Mouse (Mus musculus): ENCODE measurements at regions not wholly inside any gene's neighbourhood (a gene's known extent, or its start where the extent isn't known, plus 50 kb on each side); places are given as distances from the start of the nearest gene placed in this dataset.
A peak's percentile ranks its signal among the peaks of the same experiment; 100 is the strongest.

DNA sequence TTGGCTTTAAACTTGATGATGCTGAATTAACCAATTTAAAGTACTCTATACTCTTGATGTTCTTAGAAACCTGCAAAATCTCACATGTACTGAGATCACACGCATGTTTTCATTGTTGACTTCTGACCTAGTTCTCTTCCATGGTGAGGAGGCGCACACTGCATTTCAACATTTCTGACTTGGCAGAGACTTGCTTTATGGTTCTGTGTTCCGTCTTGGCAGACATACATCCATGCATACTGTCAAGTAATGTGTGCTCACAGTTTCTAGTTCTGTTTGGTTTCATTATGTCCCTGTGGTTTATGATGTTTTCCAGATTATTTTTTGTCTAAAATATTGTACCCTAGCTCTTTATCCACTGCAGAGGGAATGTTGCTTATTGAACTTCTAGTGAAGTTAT lies 198.5 kb downstream of the Gm11077 start:
- DNase-seq (ENCODE audit: extremely low spot score), result no peak

DNA sequence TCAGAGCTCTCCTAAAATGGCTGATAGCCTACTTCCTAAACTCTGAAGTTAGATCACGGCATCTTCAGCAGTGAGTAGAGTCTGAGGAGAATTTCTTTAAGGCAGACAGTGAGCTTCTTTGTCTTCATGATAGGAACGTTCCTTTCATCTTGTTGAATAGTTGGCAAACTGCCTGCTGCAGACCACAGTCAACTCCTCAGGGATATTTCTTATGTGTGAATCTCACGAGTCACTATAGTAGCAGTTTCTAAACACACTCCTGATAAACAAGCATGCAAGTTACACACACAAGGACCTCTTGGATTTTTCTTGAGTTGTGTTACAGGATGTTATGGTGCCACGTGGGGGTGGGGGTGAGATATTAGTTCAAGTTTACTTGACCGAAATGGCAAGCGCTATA lies 205.2 kb downstream of the Gm11077 start:
- DNase-seq (ENCODE audit: extremely low spot score), result no peak

DNA sequence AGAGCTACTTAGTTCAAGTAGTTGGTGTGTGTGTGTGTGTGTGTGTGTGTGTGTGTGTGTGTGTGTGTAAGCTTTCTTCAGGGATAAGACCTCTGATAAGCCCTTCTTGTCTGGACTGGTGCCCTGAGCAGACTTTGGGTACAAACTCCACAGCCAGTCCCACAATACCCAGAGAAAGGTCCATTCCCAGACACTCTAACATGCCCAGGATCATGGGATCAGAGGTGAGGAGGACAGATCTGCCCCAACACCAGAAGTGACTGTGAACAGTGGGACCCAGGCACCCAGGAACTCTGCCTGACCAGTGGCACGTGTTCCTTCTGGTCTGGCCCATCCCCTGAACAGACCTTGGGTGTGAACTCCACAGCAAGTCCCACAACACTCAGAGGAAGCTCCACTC lies 208.9 kb downstream of the Gm11077 start:
- DNase-seq (ENCODE audit: extremely low spot score), result no peak

DNA sequence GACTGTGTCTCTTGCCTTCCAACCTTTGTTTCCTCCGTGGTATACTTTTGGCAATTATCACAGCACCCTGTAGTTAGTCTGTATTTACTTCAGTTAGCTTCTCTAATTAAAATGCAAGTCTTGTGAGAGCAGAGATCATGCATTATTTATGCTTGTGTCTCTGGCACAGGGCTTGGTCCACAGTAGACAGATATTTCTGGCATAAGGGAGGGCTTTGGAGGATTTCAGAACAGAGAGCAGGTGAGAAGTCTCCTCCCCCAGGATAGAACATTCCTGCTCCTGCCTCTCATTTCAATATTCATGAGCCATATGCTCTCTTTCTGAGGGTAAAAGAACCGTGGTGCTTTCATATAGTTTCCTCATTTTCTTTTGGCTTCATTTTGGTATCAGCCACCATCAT lies 217.6 kb downstream of the Gm11077 start:
- no peak for DNase-seq (ENCODE audit: extremely low spot score)

DNA sequence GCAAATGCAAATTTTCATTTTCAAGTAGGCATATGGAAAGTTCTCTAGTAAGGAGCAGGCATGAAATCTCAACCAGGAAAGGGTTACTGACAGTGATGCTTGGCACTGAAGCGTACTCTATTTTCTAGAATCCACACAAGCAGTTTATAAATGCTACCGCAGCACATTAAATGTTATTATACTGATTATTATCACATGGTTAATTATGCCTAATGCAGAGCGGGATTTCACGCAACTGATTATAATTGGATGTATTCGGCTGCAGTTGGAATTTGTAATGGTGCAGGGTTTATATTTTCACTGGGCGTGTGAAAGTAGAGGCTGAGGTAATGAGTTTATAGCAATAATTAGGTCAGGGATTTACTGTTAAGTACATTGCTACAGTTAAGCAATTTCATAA lies 221.4 kb downstream of the Gm11077 start:
- no peak for DNase-seq (ENCODE audit: extremely low spot score)

DNA sequence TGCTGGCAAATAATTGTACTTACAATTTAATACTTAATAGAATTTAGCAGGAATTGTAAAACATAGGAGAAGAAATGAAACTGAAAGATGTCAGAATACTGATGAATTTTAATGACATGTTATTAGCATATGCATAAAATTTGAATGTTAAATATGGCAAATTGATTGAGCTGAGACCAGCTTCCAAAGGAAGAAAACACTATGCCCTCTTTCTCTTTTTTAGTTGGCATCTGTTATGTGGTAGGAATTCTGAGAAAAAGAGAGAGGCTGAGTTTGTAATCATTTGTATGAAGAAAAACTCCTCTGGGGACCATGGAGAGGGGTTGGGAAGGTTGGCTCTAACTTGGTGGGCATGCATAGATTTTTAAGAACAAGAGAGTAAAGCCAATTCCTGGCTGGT lies 224.2 kb downstream of the Gm11077 start:
- DNase-seq (ENCODE audit: extremely low spot score), result no peak

DNA sequence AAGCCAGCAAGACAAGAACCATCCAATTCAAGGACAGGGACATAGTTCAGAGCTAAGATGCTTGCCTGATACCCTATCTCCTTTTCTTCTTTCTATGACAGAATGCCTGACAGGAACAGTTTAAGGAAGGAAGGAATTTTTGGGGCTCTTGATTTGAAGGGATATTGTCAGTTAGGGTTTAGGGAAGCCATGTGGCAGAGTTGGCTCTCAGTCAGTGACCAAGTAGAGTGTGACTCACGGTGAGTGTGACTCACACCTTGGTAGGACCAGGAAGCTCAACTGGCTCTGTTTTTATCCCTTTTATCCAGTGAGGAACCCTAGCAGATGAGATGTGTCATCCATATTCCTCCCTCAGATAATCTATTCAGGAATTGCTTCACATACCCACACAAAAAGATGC lies 224.6 kb downstream of the Gm11077 start:
- no peak for DNase-seq (ENCODE audit: extremely low spot score)

DNA sequence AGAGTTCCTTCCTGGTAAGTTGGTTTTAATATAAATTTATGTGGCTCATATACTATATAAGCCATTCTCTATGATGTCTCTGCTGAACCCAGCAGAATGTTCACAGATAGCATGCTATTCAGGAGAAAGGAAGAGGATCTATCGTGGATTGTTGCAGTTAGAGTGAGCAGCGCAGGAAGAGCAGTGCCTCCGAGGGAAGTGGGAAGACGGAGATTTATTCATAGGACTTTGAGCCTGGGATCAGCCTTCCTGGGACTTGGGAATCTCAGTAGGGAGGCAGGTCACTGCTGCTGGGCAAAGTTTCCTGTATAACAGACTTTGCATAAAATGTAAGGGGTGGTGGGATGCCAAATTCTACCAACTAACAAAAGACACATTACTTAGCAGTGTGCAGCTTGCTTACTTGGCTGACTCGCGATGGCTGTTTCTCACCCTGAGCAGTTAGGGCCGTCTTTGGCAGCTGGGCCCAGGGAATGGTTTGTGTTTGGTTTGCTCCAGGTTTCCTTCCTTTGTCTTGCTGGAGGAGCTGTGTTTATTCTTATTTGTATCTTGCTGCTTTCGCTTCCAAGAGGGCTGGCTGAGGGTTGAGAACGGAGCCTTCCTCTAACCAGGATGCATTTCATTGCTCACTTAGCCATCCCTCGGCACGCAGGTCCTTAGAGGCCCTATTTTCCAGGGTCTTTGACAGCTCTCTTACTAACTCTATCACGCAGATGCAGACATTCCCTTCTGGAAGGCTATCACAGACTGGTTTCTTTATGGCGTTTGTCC lies 226.9 kb downstream of the Gm11077 start:
- no peak for DNase-seq (ENCODE audit: extremely low spot score)

DNA sequence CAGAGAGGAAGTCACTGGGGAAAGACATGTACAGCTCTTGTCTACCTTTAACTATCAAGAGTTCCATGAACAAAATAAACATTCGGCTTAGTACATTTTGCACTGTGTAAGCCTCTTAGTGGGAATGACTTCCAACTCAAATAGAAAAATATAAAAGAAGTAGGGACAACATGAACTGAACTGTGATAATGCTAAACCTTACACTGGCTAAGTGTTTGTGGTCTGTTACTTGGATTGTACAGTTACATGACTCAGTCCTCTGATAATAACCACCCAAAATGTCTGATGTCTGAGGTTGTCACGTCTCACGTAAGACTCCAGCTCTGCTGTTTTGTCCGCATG lies 227.4 kb downstream of the Gm11077 start:
- no peak for DNase-seq (ENCODE audit: extremely low spot score)

DNA sequence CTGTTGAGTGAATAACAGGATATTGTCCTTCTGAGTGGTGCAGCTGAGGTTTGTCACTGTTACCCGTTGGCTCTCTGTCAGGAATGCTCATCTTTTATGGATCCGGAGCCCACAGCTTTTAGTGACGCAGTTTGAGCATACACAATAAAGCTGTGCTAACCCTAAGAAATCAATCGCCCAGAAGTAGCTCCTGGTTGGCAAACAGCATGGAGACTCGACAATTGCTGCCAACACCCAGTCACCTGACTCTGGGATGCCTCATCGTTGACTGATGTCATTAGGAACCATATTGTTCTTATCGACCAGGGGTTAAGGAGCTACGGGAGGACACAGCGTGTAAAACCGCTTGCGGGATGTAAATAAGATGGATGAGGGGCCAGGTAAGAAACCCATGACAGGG lies 232.9 kb downstream of the Gm11077 start:
- DNase-seq (ENCODE audit: extremely low spot score), result peak; percentile 8

DNA sequence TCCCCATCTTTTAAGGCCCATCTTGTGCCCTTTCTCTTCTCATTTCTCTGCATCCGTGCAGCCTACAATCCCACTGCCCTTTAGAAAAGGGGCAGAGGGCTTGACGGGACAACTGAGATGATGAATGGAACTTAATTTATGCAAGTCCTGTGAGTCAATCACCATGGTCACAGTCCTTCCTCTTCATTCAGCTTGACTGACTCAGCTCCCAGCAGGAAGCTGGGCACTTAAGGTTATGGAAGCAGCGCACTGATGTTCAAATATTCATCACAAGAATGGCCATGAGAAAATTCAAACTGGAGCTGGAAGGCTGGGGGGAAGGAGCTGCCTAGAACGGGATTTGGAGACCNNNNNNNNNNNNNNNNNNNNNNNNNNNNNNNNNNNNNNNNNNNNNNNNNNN lies 233.5 kb downstream of the Gm11077 start:
- peak; percentile 25 for DNase-seq (ENCODE audit: extremely low spot score)

DNA sequence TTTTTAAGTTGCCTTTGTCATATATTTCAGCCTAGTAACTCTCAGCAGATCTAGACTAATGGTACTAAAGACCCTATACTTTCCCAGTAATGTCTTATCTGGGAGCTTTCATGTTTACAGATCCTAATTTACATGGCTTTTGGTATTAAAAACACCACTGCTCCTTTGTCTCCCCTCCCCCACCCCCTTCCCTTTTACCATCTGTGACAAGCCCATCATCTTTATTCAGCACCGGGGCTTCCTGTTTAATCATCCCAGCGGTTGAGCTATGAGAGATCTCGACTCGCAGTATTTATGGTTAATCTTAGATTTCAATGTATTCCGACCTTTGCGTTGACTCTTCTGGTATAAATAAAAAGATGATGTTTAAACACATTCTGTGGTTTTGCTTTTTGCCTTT lies 244.6 kb downstream of the Gm11077 start:
- no peak for DNase-seq (ENCODE audit: extremely low spot score)

DNA sequence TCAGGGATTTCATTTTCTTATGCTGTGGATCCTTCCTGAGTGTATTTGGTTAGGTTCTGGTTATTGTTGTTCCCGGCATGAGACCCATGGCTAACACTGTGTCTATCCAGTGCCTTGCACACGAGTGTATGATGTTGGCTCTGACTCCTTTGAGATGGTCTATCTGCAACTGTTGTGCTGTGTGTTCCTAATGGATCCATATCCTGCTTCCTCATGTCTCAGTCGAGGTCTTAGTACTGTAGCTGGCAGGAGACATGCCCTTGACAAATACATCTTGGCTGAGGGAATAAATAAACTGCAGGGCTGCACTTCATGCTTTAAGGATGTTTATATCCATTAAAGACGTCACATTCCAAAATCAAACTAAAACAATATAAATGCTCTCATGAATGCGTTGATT lies 247.9 kb downstream of the Gm11077 start:
- DNase-seq (ENCODE audit: extremely low spot score), result no peak

DNA sequence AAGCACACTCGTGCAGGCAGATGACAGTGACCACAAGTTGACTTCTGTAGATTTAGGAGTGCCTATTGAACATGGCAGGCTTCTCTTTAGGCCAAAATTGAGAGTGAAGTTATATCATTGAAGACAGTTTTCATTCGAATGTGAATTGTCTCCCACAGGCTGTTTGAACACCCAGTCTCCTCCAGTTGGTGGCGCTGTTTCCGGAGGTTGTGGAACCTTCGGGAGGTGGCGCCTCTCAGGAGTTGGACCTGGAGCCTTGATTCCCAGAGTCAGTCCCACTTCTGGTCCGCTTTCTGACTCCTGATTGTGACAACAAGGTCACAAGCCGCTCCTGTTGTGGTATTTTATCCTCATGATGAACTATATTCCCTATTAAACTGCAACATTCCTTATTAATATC lies 254.5 kb downstream of the Gm11077 start:
- no peak for DNase-seq (ENCODE audit: extremely low spot score)

DNA sequence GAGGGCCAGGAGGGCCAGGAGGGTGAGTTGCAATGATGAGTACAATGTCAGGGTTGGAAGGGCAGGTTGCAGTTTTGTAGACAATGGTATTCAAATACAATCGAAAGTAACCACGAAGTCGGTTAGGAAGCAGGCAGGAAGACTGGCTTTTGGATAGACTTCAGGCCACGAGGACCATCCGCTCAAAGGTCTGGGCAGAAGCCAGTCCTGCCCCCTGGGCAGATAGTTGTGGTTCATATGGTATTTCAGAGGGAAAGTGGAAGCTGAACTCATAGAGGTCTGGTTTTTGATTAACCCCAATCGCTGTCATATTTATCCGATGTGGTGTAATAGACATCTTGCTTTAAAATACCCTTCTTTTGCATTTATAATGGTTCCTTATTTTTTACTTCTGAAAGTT lies 255.2 kb downstream of the Gm11077 start:
- DNase-seq (ENCODE audit: extremely low spot score), result no peak

DNA sequence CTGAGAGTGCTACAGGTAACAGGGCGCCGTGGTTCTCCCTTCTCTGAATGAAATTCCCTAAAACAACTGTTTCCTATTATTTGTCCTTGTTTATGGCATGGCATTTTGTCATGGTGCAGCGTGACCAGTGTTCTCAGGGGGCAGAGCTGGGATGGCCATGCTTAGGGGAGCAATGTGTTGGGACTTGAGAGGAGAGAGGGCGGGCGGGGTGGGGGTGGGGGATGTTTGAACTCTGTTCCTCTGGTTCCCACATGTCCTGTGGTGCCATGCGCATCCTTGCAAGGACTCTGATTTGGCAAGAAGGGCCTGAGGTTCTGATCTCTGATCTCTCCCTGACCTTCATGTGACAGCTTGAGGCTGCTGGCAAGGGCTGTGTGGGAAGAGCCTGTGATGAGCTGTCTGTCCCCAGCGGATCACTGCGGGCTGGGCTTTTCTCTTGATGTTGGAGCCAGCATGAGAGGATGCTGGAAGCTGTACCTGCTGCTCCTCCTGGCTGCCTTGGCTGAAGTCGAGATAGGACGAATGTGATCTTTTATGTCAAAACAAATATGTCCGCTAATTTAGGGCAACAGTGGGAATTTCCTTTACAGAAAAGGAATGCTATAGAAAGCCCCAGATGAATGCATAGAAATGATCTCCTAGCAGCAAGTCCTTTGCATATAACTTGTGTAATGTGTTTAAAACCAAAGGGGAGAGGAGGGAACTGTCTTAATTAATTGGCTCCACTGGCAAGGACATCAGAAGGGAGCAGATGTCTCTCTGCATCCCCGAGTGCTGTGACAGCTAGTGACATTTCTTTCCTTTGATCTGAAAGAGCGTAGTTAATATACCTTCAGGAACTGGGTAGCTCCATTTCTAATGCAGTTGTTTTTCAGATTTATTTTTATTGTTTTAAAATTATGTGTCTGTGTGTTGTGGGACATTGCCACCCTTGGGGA lies 255.2 kb upstream of the Pde3a start:
- no peak for DNase-seq (ENCODE audit: extremely low spot score)

DNA sequence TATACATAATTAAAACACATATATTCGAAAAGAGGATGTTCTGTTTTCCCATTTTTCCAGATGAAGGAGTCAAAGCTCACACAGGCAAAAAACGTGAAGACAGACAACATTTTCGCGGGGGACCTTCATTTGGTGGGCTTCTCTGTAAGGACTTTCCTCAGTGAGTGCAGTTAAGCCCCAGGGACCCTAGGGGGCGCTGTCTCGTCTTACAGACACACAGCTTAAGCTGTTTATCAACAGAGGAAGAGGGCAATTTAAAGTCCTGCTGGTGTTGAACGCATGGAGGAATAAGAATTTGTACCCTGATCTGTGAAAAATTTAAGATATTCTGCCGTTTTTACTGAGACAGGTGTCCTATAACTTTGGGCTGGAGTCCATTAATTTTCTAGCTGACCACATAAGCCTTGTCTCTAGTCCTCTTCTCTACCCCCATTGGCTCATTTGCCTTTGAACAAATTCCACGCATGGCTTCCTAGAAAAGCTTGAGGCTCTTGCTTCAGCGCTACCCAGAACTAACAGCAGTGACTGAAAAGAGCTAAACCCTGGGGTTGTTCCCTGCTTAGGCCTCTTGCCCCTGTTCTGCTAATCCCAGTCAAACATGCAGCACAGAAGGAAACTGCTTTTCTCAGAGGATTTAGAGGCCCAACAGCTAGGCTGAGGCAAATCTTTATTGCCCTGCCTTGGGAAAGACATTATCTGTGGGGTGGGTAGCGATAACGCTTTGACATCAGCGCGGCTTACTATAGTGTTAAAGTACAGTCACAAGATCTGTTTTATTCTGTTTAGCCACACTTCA lies 253.5 kb upstream of the Pde3a start:
- DNase-seq (ENCODE audit: extremely low spot score), result peak; percentile 28

DNA sequence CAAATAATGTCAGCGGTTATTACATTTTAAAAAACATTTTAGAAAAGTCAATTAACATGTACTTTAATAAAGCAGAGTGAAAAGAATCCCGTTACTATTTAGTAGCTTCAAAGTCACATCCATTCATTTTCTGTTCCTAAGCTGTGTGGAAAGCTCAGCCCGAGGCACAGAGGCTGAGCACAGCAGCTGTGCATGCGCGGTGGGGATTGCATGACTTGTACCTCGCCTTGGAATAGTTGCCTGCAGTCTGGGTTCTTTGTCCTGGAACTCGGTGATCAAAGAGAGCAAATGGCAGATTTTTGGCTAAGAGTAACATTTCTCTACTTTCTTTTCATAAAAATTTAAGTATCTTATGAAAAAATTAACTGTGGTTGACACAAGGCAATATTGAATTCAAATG lies 251.0 kb upstream of the Pde3a start:
- no peak for DNase-seq (ENCODE audit: extremely low spot score)

DNA sequence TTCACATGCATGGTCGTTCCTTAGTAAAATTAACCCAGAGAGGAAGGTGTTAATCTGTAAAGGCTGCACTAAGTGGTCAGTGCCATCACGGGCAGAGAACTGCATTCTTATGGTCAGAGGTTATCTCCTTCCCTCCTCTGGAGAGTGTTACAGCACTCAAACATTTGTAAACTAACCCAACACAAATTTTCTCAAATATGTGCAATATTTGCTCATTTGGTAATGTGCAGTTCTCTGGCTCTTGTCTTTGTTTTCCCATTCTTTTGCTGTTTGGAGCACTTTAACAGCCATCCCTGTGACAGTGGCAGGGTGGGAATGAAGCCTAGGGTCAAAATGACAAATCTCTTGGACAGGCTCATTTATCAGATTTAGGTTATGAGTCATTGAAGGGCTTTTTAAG lies 248.5 kb upstream of the Pde3a start:
- no peak for DNase-seq (ENCODE audit: extremely low spot score)

DNA sequence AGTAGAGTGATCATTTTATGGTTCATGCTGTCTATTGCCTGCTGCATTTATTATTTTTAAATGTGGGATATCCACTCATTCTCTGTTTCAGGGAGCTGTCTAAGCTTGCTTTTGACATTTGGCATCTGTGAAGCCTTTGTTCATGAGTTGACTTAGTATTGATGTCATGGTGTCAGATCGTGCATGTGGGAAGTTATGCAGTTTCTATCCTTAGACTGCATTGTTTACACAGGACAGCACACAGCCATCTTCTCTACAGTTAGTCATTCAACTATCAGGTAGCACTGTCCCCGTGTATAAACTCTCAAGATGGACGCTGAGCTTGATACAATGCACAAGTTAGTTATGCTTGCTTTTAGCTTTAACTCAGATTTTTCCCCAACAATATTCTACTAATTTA lies 247.8 kb upstream of the Pde3a start:
- DNase-seq (ENCODE audit: extremely low spot score), result no peak

DNA sequence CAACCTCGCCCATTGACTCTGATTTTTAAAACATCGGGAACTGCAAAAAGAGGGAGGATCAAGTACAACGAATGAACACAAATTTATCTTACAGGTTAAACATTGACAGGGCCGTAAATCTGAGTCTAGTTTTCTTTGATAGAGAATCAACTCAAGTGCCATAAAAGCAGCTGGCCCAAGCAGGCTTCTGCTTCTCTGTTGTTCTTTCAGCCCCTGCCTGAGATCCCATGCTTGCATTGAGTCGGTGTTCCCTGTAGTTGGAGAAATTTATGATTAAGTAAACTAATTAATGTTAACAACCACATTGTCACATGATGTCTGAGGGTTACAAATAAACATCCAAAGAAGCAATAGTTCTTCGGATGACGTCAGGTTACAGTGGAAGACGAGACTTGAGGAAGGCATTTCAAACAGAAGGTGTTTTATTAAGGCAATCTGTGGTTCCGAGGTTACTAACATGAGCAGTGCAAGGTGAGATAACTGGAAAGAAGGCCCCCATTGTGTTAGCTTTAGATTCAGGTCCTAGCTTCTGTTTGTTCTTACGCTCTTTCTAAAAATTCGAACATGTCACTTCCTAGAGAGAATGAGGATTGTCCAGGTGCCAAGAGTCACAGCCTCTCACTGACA lies 233.9 kb upstream of the Pde3a start:
- DNase-seq (ENCODE audit: extremely low spot score), result no peak

DNA sequence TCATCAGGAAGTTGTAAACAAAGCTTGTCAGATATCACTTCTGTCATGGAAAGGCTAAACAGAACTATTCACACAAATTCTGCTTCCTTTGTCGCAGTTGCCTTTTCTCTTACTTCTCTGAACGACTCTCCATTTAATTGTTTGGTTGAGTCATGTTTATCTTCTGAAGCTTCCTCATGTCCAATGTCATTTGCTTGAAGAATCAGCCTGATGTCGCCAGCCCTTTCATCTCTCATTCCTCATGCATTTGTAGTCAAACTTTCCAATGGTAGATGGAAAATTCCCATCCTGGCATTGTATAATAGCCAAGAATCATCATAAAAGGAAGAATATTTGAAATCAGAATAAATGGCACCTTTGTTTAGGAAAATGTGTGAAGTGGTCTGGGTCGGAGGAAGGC lies 225.6 kb upstream of the Pde3a start:
- DNase-seq (ENCODE audit: extremely low spot score), result no peak

Data from embryo, embryonic 9.5 days (tissue).